Mouse (Mus musculus) thymus, adult 2 months (tissue): ENCODE data around the gene Lim2.

Experiments
- CTCF ChIP-seq: fragments of 200-500 bp; IDR thresholded peaks from 2 replicates; pipeline ENCODE4 v1.5.1; 2012; ENCODE audit warnings: mild to moderate bottlenecking, control low read depth, low read length, moderate library complexity, borderline replicate concordance; ENCODE audit not compliant: control insufficient read depth, poor library complexity, insufficient read depth; ENCODE audit errors: extremely low read depth
- POLR2A ChIP-seq: fragments of 200-500 bp; IDR thresholded peaks from 2 replicates; pipeline ENCODE4 v1.6.1; 2012; ENCODE audit warnings: mild to moderate bottlenecking, low read length, control low read depth, moderate library complexity; ENCODE audit not compliant: control insufficient read depth, poor library complexity, insufficient read depth; ENCODE audit errors: extremely low read depth

DNA sequence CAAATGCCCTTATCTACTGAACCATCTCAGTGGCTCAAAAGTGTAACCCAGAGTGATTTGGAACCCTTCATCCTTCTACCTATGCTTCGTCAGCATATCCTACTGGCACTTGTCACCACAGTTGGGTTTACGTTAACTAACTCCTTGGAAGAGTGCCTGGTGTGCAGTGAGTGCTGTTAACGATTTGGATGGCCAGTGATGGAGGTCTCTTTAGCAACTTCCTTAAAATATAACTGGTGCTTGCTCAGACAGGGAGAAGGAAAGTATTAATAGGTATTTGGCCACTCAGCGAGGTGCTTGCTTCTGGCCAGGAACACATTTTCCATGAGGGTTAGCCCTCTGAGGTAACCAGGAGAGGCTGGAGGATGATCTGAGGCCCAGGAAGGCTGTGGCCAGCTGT lies 20.3 kb downstream of the Lim2 start:
- TF ChIP-seq POLR2A (no peak), CTCF (no peak)
